Mouse (Mus musculus): ENCODE data around the gene Mib2. TPM values are rescaled to one million over a fixed set of nuclear protein-coding genes. Genes with fewer than 3 reads are reported as not detected.
A peak's percentile ranks its signal among the peaks of the same experiment; 100 is the strongest.
"Not testable (repeated sequence)": the region's sequence is repeated elsewhere in the genome, so short reads cannot be mapped to it uniquely, and the experiment has no call there.

The Mib2 gene
- polyA plus RNA-seq, 1 experiment from 2014 or later, result 36.8 TPM

DNA sequence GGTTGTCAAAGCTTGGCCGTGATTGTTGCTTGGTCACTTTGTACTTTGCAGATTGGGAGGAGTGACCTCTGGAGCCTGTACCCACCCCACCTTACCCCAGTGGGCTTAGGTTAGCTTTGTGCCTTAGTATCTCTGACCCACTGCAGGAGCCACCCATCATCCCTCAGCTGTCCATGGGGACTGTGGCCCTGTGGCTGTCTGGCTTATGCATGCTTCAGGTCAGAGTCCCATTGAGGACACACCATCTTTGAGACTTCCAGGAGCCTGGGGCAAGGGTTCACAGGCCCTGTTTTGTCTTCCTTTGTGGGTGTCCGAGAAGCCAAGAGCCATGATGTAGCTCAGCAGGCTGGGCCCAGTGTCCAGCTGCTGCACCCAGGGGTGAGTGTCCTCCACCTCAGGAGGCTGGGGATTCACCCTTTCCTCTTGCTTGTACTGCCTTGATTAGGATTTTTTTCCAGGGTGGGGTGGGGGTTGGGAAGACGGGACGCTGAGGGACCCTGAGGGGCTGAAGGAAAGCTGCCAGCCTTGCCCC, 26.6 kb upstream of the Mib2 start:
- peak overlapping the region; percentile 74 for H3K4me3 ChIP-seq (replicated peaks)
- peaks cover 26% of the 10 kb centered on the region for H3K4me1 ChIP-seq
- 0 out of 2 replicates have a peak overlapping the region, but pooled peaks have one; percentile 2 for H3K9ac ChIP-seq
- H3K27ac ChIP-seq (replicated peaks), result no peak overlapping the region
- WGBS, result 66% methylated on average over 4 of the region's 4 CpGs
- ATAC-seq (ENCODE audit: insufficient number of reproducible peaks, low FRiP score, low TSS enrichment, low read depth), result no peak
- H3K9me3 ChIP-seq (replicated peaks), result no peaks in the 10 kb centered on the region
- peak overlapping the region; percentile 95 for H3K4me2 ChIP-seq (replicated peaks)
- H3K36me3 ChIP-seq, result no peaks in the 10 kb centered on the region
- peaks cover 6% of the 10 kb centered on the region; the same call in 1 of the 2 replicates for H3K27me3 ChIP-seq

DNA sequence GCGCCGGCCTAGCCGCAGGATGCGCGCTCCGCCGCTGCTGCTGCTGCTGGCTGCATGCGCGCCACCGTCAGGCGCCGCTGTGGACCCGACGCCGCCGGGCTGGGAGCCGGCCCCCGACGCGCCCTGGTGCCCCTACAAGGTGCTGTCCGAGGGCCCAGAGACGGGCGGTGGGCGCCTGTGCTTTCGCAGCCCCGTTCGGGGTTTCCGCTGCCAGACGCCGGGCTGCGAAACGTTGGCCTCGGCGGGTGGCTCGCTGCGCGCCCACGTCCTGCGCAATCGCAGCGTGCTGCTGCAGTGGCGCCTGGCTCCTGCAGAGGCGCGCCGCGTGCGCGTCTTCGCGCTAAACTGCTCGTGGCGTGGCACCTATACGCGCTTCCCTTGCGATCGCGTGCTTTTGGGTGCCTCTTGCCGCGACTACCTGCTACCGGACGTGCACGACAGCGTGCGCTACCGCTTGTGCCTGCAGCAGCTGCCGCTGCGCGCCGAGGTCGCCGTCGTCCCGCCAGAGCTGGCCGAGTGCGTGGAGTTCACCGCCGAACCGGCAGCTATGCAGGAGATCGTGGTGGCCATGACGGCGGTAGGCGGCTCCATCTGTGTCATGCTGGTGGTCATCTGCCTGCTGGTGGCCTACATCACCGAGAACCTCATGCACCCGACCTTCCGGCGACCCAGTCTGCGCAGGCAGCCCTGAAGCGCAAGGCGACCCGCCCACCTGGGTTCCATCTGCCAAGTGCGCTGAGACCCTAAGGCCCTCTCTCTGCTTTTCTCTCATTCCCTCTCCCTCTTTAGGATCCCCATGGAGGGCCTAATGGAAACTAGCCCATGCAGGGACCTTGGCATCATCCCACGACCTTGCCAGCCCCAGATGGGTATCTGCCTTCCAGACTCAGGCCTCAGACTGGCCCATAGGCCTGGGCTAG, 25.7 kb upstream of the Mib2 start:
- Histone ChIP-seq H3K9me3 (replicated peaks) (no peaks in the 10 kb centered on the region), H3K4me3 (replicated peaks) (peak overlapping the region; percentile 74), H3K36me3 (no peaks in the 10 kb centered on the region), H3K27me3 (peaks cover 7% of the 10 kb centered on the region; the same call in 1 of the 2 replicates), H3K4me2 (replicated peaks) (peak overlapping the region; percentile 95), H3K4me1 (peaks cover 26% of the 10 kb centered on the region), H3K27ac (replicated peaks) (peak overlapping the region; percentile 80), H3K9ac (peak overlapping the region; percentile 58)
- WGBS, result under 1% methylated on average over 91 of the region's 92 CpGs
- ATAC-seq (ENCODE audit: insufficient number of reproducible peaks, low FRiP score, low TSS enrichment, low read depth), result peak; percentile 81

DNA sequence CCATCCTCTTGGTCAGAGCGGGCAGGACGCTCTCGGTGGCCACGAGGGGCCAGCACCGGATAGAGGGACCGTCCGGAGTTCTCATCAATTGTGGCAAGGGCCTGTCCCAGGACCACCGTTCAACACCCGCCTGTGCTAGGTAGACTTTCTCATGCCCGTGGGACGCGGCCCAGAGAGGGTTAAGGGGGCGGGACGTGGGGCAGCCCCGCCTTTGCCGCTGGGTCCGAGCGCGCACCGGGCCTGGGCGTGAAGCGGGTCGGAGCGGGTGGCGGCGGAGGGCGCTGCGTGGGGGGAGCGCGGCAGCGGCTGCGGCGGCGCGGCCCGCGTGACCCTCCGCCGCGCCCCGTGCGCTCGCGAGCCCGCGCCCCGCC, 25.1 kb upstream of the Mib2 start, which contains the start of gene Fndc10:
TSS of gene Fndc10 (plus strand) at position 232 of the 371 bp plus-strand sequence.
- 1% methylated on average over 46 of the region's 47 CpGs for WGBS

DNA sequence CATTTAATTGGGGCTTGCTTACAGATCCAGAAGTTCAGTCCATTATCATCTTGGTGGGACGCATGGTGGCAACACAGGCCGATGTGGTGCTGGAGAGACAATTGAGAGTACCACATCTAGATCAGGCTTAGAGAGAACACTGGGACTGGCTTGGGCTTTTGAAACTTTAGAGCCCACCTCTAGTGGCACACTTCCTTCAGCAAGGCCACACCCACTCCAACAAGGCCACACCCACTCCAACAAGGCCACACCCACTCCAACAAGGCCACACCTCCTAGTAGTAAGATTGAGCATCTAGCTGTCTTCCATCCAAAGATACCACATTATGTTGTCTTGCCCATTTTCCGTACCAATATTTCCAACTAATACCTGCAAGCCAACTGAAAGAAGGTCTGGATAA, 23.4 kb upstream of the Mib2 start:
- 95% methylated on average over 3 of the region's 3 CpGs for WGBS
- ATAC-seq (ENCODE audit: insufficient number of reproducible peaks, low FRiP score, low TSS enrichment, low read depth), result no peak

More for the DNA sequence above, 25.1 kb upstream of the Mib2 start, which contains the start of gene Fndc10:
- H3K4me1 ChIP-seq, result peaks cover 26% of the 10 kb centered on the region
- H3K4me2 ChIP-seq (replicated peaks), result peak within 1 kb of the TSS; percentile 95
- H3K36me3 ChIP-seq, result no peaks in the 10 kb centered on the region
- peak within 1 kb of the TSS; percentile 80 for H3K27ac ChIP-seq (replicated peaks)
- peak; percentile 85 for ATAC-seq (ENCODE audit: insufficient number of reproducible peaks, low FRiP score, low TSS enrichment, low read depth)
- peak within 1 kb of the TSS; percentile 74 for H3K4me3 ChIP-seq (replicated peaks)
- H3K9me3 ChIP-seq (replicated peaks), result no peaks in the 10 kb centered on the region
- H3K27me3 ChIP-seq, result peaks cover 7% of the 10 kb centered on the region; the same call in 1 of the 2 replicates
- H3K9ac ChIP-seq, result peak within 1 kb of the TSS; percentile 58

DNA sequence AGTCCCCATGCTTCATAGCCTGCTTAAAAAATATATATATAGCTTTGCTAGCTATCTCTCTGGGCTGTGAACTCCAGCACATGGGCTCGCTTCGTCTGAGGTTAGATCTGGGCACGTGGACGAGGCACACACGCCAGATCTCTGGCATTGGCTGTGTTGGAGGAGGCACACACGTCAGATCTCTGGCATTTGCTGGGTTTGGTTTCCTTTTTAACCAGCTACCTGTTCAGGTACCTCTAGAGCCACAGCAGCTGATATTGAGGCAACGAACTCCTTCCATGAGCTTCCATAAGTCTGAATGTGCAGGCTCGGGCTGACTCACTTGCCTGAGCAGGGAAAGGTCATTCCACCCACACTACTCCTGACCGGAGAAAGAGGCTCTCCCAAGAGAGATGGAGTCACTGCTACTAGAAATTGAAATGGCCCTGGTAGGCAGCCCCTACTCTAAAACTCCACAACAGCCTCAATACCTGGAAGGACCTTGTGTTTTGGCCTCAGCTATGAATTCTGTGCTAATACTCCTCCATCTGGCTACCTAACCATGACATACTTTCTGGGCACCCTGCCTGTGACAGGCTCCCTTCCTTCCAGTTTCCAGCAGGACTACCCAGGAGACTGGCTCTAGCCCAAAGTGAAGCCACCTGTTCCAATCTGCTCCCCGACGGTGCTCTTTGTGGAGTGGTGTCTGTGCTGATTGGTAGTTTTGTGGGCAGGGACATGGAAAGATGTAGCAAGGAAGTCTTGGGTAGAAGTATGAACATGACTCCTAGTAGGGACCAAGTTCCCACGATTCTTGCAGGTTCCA, 21.8 kb upstream of the Mib2 start:
- Histone ChIP-seq H3K4me3 (replicated peaks) (no peak overlapping the region), H3K27ac (replicated peaks) (no peak overlapping the region), H3K4me1 (peaks cover 12% of the 10 kb centered on the region), H3K36me3 (no peaks in the 10 kb centered on the region), H3K27me3 (peaks cover 7% of the 10 kb centered on the region; the same call in 1 of the 2 replicates), H3K9ac (no peak overlapping the region), H3K9me3 (replicated peaks) (no peaks in the 10 kb centered on the region), H3K4me2 (replicated peaks) (no peak overlapping the region)
- 78% methylated on average over 12 of the region's 12 CpGs for WGBS
- no peak for ATAC-seq (ENCODE audit: insufficient number of reproducible peaks, low FRiP score, low TSS enrichment, low read depth)

More for the DNA sequence above, 23.4 kb upstream of the Mib2 start:
- H3K27ac ChIP-seq (replicated peaks), result no peak overlapping the region
- no peak overlapping the region for H3K4me3 ChIP-seq (replicated peaks)
- H3K9me3 ChIP-seq (replicated peaks), result no peaks in the 10 kb centered on the region
- H3K27me3 ChIP-seq, result peaks cover 7% of the 10 kb centered on the region; the same call in 1 of the 2 replicates
- H3K4me2 ChIP-seq (replicated peaks), result no peak overlapping the region
- H3K4me1 ChIP-seq, result peaks cover 26% of the 10 kb centered on the region
- no peaks in the 10 kb centered on the region for H3K36me3 ChIP-seq
- H3K9ac ChIP-seq, result no peak overlapping the region

DNA sequence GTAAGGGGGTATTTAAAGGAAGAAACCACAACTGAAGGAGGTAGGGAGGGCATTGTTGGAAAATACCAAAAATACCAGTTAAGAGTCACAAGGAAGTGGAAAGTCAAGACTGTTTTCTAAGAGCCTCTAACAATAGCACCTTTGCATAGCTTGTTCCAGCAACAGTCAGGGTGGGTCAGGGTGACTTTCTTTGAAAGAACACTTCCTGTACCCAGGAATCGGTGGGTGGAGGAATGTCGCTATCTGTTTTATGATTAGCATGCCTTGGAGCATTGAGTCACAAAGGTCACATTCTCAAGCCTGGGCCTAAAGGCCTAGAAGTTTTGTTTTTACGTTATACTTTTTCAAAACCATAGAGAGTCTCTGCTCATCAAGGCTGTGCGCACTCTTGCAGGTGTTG, 18.8 kb upstream of the Mib2 start:
- H3K27ac ChIP-seq (replicated peaks); H3K9ac ChIP-seq: not testable (repeated sequence)
- WGBS, result 72% methylated on average over 4 of the region's 4 CpGs

DNA sequence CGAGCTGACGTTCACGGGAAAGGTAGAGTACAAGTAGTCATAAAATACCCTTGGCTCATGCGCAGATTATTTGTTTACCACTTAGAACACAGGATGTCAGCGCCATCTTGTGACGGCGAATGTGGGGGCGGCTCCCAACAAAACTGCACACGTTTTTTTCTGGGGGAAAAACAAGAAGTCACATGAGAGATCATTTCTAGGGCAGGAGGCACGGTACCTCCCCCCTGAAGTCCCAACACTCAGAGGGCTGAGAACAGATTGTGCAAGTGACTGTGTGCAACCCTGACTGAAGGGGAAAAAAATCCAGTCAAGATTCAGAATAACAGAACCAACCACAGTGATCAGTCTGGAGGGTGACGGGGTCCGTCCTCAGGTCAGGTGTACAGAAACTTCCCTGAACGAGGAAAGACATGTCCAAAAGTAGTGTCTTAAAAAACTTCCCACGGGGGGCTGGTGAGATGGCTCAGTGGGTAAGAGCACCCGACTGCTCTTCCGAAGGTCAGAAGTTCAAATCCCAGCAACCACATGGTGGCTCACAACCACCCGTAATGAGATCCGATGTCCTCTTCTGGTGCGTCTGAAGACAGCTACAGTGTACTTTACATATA, 14.8 kb upstream of the Mib2 start:
- WGBS, result 86% methylated on average over 16 of the region's 19 CpGs
- not testable (repeated sequence) for H3K27me3 ChIP-seq

More for the DNA sequence above, 18.8 kb upstream of the Mib2 start:
- not testable (repeated sequence) for H3K4me1 ChIP-seq; H3K9me3 ChIP-seq (replicated peaks); ATAC-seq (ENCODE audit: insufficient number of reproducible peaks, low FRiP score, low TSS enrichment, low read depth); H3K4me2 ChIP-seq (replicated peaks); H3K27me3 ChIP-seq; H3K36me3 ChIP-seq; H3K4me3 ChIP-seq (replicated peaks)

DNA sequence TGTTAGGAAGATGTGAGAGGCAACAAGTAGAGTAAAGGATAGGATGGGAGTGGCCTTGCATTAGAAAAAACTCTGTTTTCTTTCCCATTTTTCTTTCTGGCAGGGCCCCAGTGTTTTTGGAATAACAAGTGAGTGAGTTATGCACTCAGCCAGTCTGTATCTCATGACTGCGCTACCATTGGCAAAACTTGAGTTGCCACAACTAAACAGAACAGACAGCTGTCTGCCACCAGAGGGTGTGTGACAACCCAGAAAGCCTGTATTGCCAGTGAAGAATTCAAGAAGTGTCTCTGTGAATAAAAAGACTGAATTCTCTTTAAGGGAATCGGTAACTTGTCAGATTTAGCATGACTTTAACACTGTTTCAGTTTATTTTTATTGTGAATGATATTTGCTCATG, 7.0 kb upstream of the Mib2 start:
- no peak overlapping the region for H3K4me3 ChIP-seq (replicated peaks)
- H3K9ac ChIP-seq, result no peak overlapping the region
- no peak overlapping the region for H3K4me2 ChIP-seq (replicated peaks)
- no peaks in the 10 kb centered on the region for H3K4me1 ChIP-seq
- WGBS, result 84% methylated on average over 2 of the region's 2 CpGs
- no peaks in the 10 kb centered on the region for H3K36me3 ChIP-seq
- no peaks in the 10 kb centered on the region for H3K9me3 ChIP-seq (replicated peaks)
- ATAC-seq (ENCODE audit: insufficient number of reproducible peaks, low FRiP score, low TSS enrichment, low read depth), result no peak
- no peaks in the 10 kb centered on the region for H3K27me3 ChIP-seq
- H3K27ac ChIP-seq (replicated peaks), result no peak overlapping the region

More for the DNA sequence above, 14.8 kb upstream of the Mib2 start:
- not testable (repeated sequence) for H3K27ac ChIP-seq (replicated peaks); H3K4me3 ChIP-seq (replicated peaks); H3K9ac ChIP-seq; H3K9me3 ChIP-seq (replicated peaks); H3K4me1 ChIP-seq; H3K4me2 ChIP-seq (replicated peaks); H3K36me3 ChIP-seq; ATAC-seq (ENCODE audit: insufficient number of reproducible peaks, low FRiP score, low TSS enrichment, low read depth)

DNA sequence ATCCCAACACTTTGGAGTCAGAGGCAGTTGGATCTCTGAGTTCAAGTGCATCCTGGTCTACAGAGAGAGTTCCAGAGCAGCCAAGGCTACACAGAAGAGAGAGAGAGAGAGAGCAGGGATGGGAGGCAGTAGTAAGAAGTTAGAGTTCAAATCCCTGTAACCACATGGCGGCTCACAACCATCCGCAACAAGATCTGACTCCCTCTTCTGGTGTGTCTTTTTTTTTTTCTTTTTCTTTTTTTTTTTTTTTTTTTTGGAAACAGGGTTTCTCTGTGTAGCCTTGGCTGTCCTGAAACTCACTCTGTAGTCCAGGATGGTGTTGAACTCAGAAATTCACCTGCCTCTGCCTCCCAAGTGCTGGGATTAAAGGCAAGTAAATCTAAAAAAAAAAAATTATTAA, 3.1 kb upstream of the Mib2 start:
- ATAC-seq (ENCODE audit: insufficient number of reproducible peaks, low FRiP score, low TSS enrichment, low read depth), result no peak
- no peaks in the 10 kb centered on the region for H3K27me3 ChIP-seq
- H3K27ac ChIP-seq (replicated peaks), result no peak overlapping the region
- WGBS, result 65% methylated on average over 2 of the region's 2 CpGs
- no peaks in the 10 kb centered on the region for H3K9me3 ChIP-seq (replicated peaks)
- no peak overlapping the region for H3K4me3 ChIP-seq (replicated peaks)
- no peaks in the 10 kb centered on the region for H3K36me3 ChIP-seq
- no peak overlapping the region for H3K4me2 ChIP-seq (replicated peaks)
- peaks cover 12% of the 10 kb centered on the region for H3K4me1 ChIP-seq
- H3K9ac ChIP-seq, result no peak overlapping the region

DNA sequence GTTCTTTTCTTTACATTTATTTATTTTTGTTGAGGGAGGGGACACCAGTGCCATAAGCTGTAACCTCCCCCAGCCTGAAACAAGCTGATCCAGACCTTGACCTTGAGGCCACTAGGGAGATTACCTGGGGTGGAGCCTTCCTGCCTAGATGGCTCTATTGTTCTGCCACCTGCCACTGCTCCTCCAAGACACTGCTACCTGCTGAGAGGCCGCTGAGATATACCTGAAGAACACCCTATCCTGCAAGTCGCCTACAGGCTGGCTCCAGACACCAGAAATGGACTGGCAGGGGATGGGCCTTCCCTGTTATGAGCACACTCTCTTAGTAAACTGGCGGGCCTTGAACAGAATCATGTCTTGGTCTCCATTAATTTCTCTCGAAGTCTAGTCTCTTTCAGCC, 1.2 kb upstream of the Mib2 start:
- not testable (repeated sequence) for H3K4me3 ChIP-seq (replicated peaks); H3K9me3 ChIP-seq (replicated peaks); H3K27ac ChIP-seq (replicated peaks); H3K4me2 ChIP-seq (replicated peaks); H3K9ac ChIP-seq; H3K27me3 ChIP-seq; ATAC-seq (ENCODE audit: insufficient number of reproducible peaks, low FRiP score, low TSS enrichment, low read depth)
- peaks cover 12% of the 10 kb centered on the region for H3K4me1 ChIP-seq
- 71% methylated on average over 4 of the region's 4 CpGs for WGBS
- H3K36me3 ChIP-seq, result peaks cover 13% of the 10 kb centered on the region; the same call in 1 of the 2 replicates

Data from embryonic facial prominence, embryonic 15.5 days (tissue).